In genomic region chr7:84560500-84560899, GRCm38 (mm10) we compare ENCODE assay signal across 23 mouse cellular contexts. TPM values are rescaled to one million over a fixed set of nuclear protein-coding genes. Genes with fewer than 3 reads are reported as not detected.
DNase-seq lines count a peak whose midpoint lies in the region; ATAC-seq and TF ChIP-seq lines count a peak whose summit lies in the region.
"Had no signal": no experiment of that assay in that cellular context is flagged by ENCODE, and none has a peak within 500 bp of the region (broad histone marks: within the 10 kb centered on the region; RNA-seq: fewer than 3 reads in every experiment).

No protein-coding gene starts in this region.

- no peak overlapping the region for H3K4me3 ChIP-seq in lung, embryonic 15.5 days
- no peak overlapping the region for H3K4me3 ChIP-seq in lung, adult 2 months (replicated peaks; ENCODE audit: extremely low read depth, low read depth, low read length)
- no peak overlapping the region for H3K4me3 ChIP-seq in lung, postnatal 0 days (ENCODE audit: low read depth, low read length)
- H3K4me3 ChIP-seq: embryonic facial prominence, embryonic 10.5 days; embryonic facial prominence, embryonic 12.5 days; forebrain, embryonic 13.5 days; forebrain, embryonic 15.5 days had no signal

- no peak for ATAC-seq in lung, embryonic 15.5 days (ENCODE audit: borderline replicate concordance, extremely low read depth, low FRiP score, low TSS enrichment)
- peak; percentile 53; the same call in 1 of the 2 replicates for ATAC-seq in lung, postnatal 0 days
- no peak for ATAC-seq in CD4-positive, CD25-positive, alpha-beta regulatory T cell, adult 4 months
- no peak for ATAC-seq in monocyte, adult 5-6 weeks (replicated peaks; ENCODE audit: insufficient number of reproducible peaks, low FRiP score, low TSS enrichment, poor library complexity, severe bottlenecking)
- ATAC-seq: activated CD4-positive, CD25-positive, alpha-beta regulatory T cell, adult 4 months; forebrain, embryonic 13.5 days; forebrain, embryonic 15.5 days; Patski had no signal

- no peaks in the 10 kb centered on the region for H3K27me3 ChIP-seq in lung, embryonic 15.5 days
- no peaks in the 10 kb centered on the region for H3K27me3 ChIP-seq in lung, postnatal 0 days (replicated peaks; ENCODE audit: insufficient read depth, low read length)
- H3K27me3 ChIP-seq: CH12.LX; embryonic facial prominence, embryonic 12.5 days; forebrain, embryonic 13.5 days; forebrain, embryonic 15.5 days; Patski had no signal

- 0 out of 2 replicates have a peak, but pooled peaks cover 3% of the 10 kb centered on the region for H3K4me1 ChIP-seq in lung, embryonic 15.5 days
- no peaks in the 10 kb centered on the region for H3K4me1 ChIP-seq in lung, adult 2 months (ENCODE audit: control insufficient read depth, insufficient read depth, low read length)
- H3K4me1 ChIP-seq in lung, postnatal 0 days (ENCODE audit: insufficient read depth, low read depth, low read length) = no peaks in the 10 kb centered on the region
- H3K4me1 ChIP-seq: embryonic facial prominence, embryonic 10.5 days; embryonic facial prominence, embryonic 12.5 days; forebrain, embryonic 13.5 days; forebrain, embryonic 15.5 days had no signal

- H3K9me3 ChIP-seq in lung, embryonic 15.5 days = no peaks in the 10 kb centered on the region
- no peaks in the 10 kb centered on the region for H3K9me3 ChIP-seq in lung, postnatal 0 days (ENCODE audit: low read length)
- H3K9me3 ChIP-seq: embryonic facial prominence, embryonic 10.5 days; embryonic facial prominence, embryonic 12.5 days; forebrain, embryonic 13.5 days; forebrain, embryonic 15.5 days; G1E had no signal

- TF ChIP-seq EP300 in lung, postnatal 0 days (IDR thresholded peaks at IDR 0.05) = peak; percentile 28; the same call in 1 of the 2 replicates

- WGBS in lung, embryonic 15.5 days = 71% methylated on average over 1 of the region's 1 CpGs
- 81% methylated on average over 1 of the region's 1 CpGs for WGBS in lung, adult 2 months
- 86% methylated on average over 1 of the region's 1 CpGs for WGBS in lung, postnatal 0 days

- H3K9ac ChIP-seq in lung, embryonic 15.5 days = no peak overlapping the region
- no peak overlapping the region for H3K9ac ChIP-seq in lung, postnatal 0 days (replicated peaks; ENCODE audit: low read depth)
- H3K9ac ChIP-seq: embryonic facial prominence, embryonic 12.5 days; forebrain, embryonic 13.5 days; forebrain, embryonic 15.5 days had no signal

- no peak for TF ChIP-seq CTCF in lung, adult 2 months (IDR thresholded peaks at IDR 0.05; ENCODE audit: insufficient read depth, low read length)
- no peak for TF ChIP-seq CTCF in lung, postnatal 0 days (IDR thresholded peaks at IDR 0.05)

- no peak for DNase-seq in lung, adult 2 months
- DNase-seq in lung, postnatal 0 days (ENCODE audit: low spot score) = peak; percentile 75
- DNase-seq in lung, postnatal 10 days = peak; percentile 9
- peak; percentile 56 for DNase-seq in lung, postnatal 36 days
- DNase-seq: adrenal gland, adult 8-10 months; adrenal gland, postnatal 14 days; adrenal gland, postnatal 36 days; cerebellum, adult 11-12 months; cerebellum, adult 2 months; cerebellum, adult 9-10 months; cerebellum, postnatal 10 days; cerebellum, postnatal 25 days had no signal

- H3K4me2 ChIP-seq in lung, embryonic 15.5 days = no peak overlapping the region; the same call in 1 of the 2 replicates
- no peak overlapping the region for H3K4me2 ChIP-seq in lung, postnatal 0 days (replicated peaks; ENCODE audit: low read depth, low read length)
- H3K4me2 ChIP-seq: embryonic facial prominence, embryonic 12.5 days; forebrain, embryonic 13.5 days; forebrain, embryonic 15.5 days had no signal

- peak overlapping the region; percentile 35 for H3K27ac ChIP-seq in lung, embryonic 15.5 days
- H3K27ac ChIP-seq in lung, postnatal 0 days (ENCODE audit: low read length) = 0 out of 2 replicates have a peak overlapping the region, but pooled peaks have one; percentile 35
- H3K27ac ChIP-seq: embryonic facial prominence, embryonic 10.5 days; embryonic facial prominence, embryonic 12.5 days; forebrain, embryonic 13.5 days; forebrain, embryonic 15.5 days had no signal

- H3K36me3 ChIP-seq in lung, embryonic 15.5 days = no peaks in the 10 kb centered on the region
- no peaks in the 10 kb centered on the region for H3K36me3 ChIP-seq in lung, postnatal 0 days (ENCODE audit: insufficient read depth, low read length)
- H3K36me3 ChIP-seq: embryonic facial prominence, embryonic 10.5 days; embryonic facial prominence, embryonic 12.5 days; forebrain, embryonic 15.5 days; G1E had no signal

- no peak for TF ChIP-seq POLR2A in lung, adult 2 months (IDR thresholded peaks at IDR 0.05; ENCODE audit: borderline replicate concordance, extremely low read depth, low read depth, low read length)

RNA-seq across cellular contexts. Expression of gene Gm2115, which starts 31.7 kb away (rescaled TPM):
- polyA plus RNA-seq in lung, embryonic 15.5 days (2015; fragmentation: Nextera tagmentation; extraction: Ambion mirVana) = 5.0 and 5.2 TPM in 2 replicates
- 0.93 and 2.2 TPM in 2 replicates for polyA plus RNA-seq in lung, adult 2 months (2012; rRNA removed)
- 0.44 and 0.45 TPM in 2 replicates for polyA plus RNA-seq in lung, postnatal 0 days (2015; fragmentation: Nextera tagmentation; extraction: Ambion mirVana)
- polyA plus RNA-seq in CD4-positive, CD25-positive, alpha-beta regulatory T cell, adult 4 months (2017; shearing (Covaris generic)) = under 1 TPM in 1 of 2 experiments, not detected in 1; 0.08 TPM
- not detected in 3 replicates for total RNA-seq in monocyte, adult 5-6 weeks (2017)
- polyA plus RNA-seq: G1E had no signal

RNA-seq across cellular contexts. Expression of gene Fah, which starts 46.0 kb away (rescaled TPM):
- 11.5 and 12.6 TPM in 2 replicates for polyA plus RNA-seq in lung, embryonic 15.5 days (2015; fragmentation: Nextera tagmentation; extraction: Ambion mirVana)
- 46.4 and 51.1 TPM in 2 replicates for polyA plus RNA-seq in lung, adult 2 months (2012; rRNA removed)
- polyA plus RNA-seq in lung, postnatal 0 days (2015; fragmentation: Nextera tagmentation; extraction: Ambion mirVana) = 11.7 and 13.7 TPM in 2 replicates
- 10 to 100 TPM; 11.3 to 14.6 TPM for polyA plus RNA-seq in CD4-positive, CD25-positive, alpha-beta regulatory T cell, adult 4 months (2017; shearing (Covaris generic))
- 2.1 to 6.1 TPM (median 5.5 TPM) in 3 replicates for total RNA-seq in monocyte, adult 5-6 weeks (2017)
